Mouse (Mus musculus): ENCODE measurements at regions not wholly inside any gene's neighbourhood (a gene's known extent, or its start where the extent isn't known, plus 50 kb on each side); places are given as distances from the start of the nearest gene placed in this dataset.

GRCm38 (mm10) chr2:123267036-123267435, 502.0 kb downstream of the Sqor start:
- no peaks in the 10 kb centered on the region for H3K9me3 ChIP-seq (ENCODE audit: control insufficient read depth, low read length)
- H3K36me3 ChIP-seq (ENCODE audit: control insufficient read depth, insufficient read depth, low read length) = no peaks in the 10 kb centered on the region
- H3K4me1 ChIP-seq (replicated peaks; ENCODE audit: control insufficient read depth, insufficient read depth, low read length) = no peaks in the 10 kb centered on the region
- H3K27ac ChIP-seq (ENCODE audit: low read depth, low read length) = no peak overlapping the region
- WGBS = 83% methylated on average over 4 of the region's 4 CpGs
- no peak overlapping the region for H3K4me3 ChIP-seq (ENCODE audit: low read depth, low read length)
- no peak overlapping the region for H3K9ac ChIP-seq (ENCODE audit: low read depth, low read length)
- H3K4me2 ChIP-seq (replicated peaks; ENCODE audit: low read depth, low read length) = no peak overlapping the region
- no peak for ATAC-seq (ENCODE audit: low FRiP score)
- no peak for DNase-seq (ENCODE audit: low spot score)
- no peaks in the 10 kb centered on the region for H3K27me3 ChIP-seq (ENCODE audit: control insufficient read depth, insufficient read depth, low read length)

GRCm38 (mm10) chr2:123274866-123275735, 510.1 kb downstream of the Sqor start:
- no peak overlapping the region for H3K4me3 ChIP-seq (ENCODE audit: low read depth, low read length)
- no peak overlapping the region for H3K4me2 ChIP-seq (replicated peaks; ENCODE audit: low read depth, low read length)
- H3K9me3 ChIP-seq (ENCODE audit: control insufficient read depth, low read length) = no peaks in the 10 kb centered on the region
- H3K9ac ChIP-seq (ENCODE audit: low read depth, low read length) = no peak overlapping the region
- no peaks in the 10 kb centered on the region for H3K36me3 ChIP-seq (ENCODE audit: control insufficient read depth, insufficient read depth, low read length)
- H3K4me1 ChIP-seq (replicated peaks; ENCODE audit: control insufficient read depth, insufficient read depth, low read length) = no peaks in the 10 kb centered on the region
- ATAC-seq (ENCODE audit: low FRiP score) (peak; percentile 71), DNase-seq (ENCODE audit: low spot score) (peak; percentile 2)
- no peak overlapping the region for H3K27ac ChIP-seq (ENCODE audit: low read depth, low read length)
- no peaks in the 10 kb centered on the region for H3K27me3 ChIP-seq (ENCODE audit: control insufficient read depth, insufficient read depth, low read length)
- WGBS = 82% methylated on average over 9 of the region's 9 CpGs

- no peak overlapping the region for H3K27ac ChIP-seq (ENCODE audit: low read depth, low read length)
- WGBS = 81% methylated on average over 6 of the region's 6 CpGs
- no peaks in the 10 kb centered on the region for H3K36me3 ChIP-seq (ENCODE audit: control insufficient read depth, insufficient read depth, low read length)
- no peaks in the 10 kb centered on the region for H3K4me1 ChIP-seq (replicated peaks; ENCODE audit: control insufficient read depth, insufficient read depth, low read length)
- DNase-seq (ENCODE audit: low spot score) = no peak
- no peak overlapping the region for H3K4me2 ChIP-seq (replicated peaks; ENCODE audit: low read depth, low read length)
- no peak overlapping the region for H3K9ac ChIP-seq (ENCODE audit: low read depth, low read length)
- ATAC-seq (ENCODE audit: low FRiP score) = no peak
- H3K4me3 ChIP-seq (ENCODE audit: low read depth, low read length) = no peak overlapping the region
- H3K27me3 ChIP-seq (ENCODE audit: control insufficient read depth, insufficient read depth, low read length) = no peaks in the 10 kb centered on the region
- no peaks in the 10 kb centered on the region for H3K9me3 ChIP-seq (ENCODE audit: control insufficient read depth, low read length)
Measured at GRCm38 (mm10) chr2:123275736-123276330, 510.8 kb downstream of the Sqor start.

- H3K4me3 ChIP-seq (ENCODE audit: low read depth, low read length) = no peak overlapping the region
- H3K27me3 ChIP-seq (ENCODE audit: control insufficient read depth, insufficient read depth, low read length) = no peaks in the 10 kb centered on the region
- no peaks in the 10 kb centered on the region for H3K9me3 ChIP-seq (ENCODE audit: control insufficient read depth, low read length)
- no peak overlapping the region for H3K4me2 ChIP-seq (replicated peaks; ENCODE audit: low read depth, low read length)
- no peaks in the 10 kb centered on the region for H3K36me3 ChIP-seq (ENCODE audit: control insufficient read depth, insufficient read depth, low read length)
- no peak for ATAC-seq (ENCODE audit: low FRiP score)
- H3K27ac ChIP-seq (ENCODE audit: low read depth, low read length) = no peak overlapping the region
- no peak for DNase-seq (ENCODE audit: low spot score)
- WGBS = 73% methylated on average over 6 of the region's 6 CpGs
- H3K4me1 ChIP-seq (replicated peaks; ENCODE audit: control insufficient read depth, insufficient read depth, low read length) = no peaks in the 10 kb centered on the region
- no peak overlapping the region for H3K9ac ChIP-seq (ENCODE audit: low read depth, low read length)
Measured at GRCm38 (mm10) chr2:123311554-123312276, 546.7 kb downstream of the Sqor start.

- Histone ChIP-seq H3K27me3 (ENCODE audit: control insufficient read depth, insufficient read depth, low read length) (no peaks in the 10 kb centered on the region), H3K36me3 (ENCODE audit: control insufficient read depth, insufficient read depth, low read length) (no peaks in the 10 kb centered on the region), H3K4me2 (replicated peaks; ENCODE audit: low read depth, low read length) (no peak overlapping the region), H3K27ac (ENCODE audit: low read depth, low read length) (no peak overlapping the region), H3K9me3 (ENCODE audit: control insufficient read depth, low read length) (no peaks in the 10 kb centered on the region), H3K9ac (ENCODE audit: low read depth, low read length) (no peak overlapping the region), H3K4me1 (replicated peaks; ENCODE audit: control insufficient read depth, insufficient read depth, low read length) (no peaks in the 10 kb centered on the region), H3K4me3 (ENCODE audit: low read depth, low read length) (no peak overlapping the region)
- ATAC-seq (ENCODE audit: low FRiP score) (peak; percentile 82), DNase-seq (ENCODE audit: low spot score) (peak; percentile 87)
- 31% methylated on average over 8 of the region's 8 CpGs for WGBS
Measured at GRCm38 (mm10) chr2:123312277-123312617, 547.2 kb downstream of the Sqor start.

- Histone ChIP-seq H3K4me3 (ENCODE audit: low read depth, low read length) (no peak overlapping the region), H3K4me1 (replicated peaks; ENCODE audit: control insufficient read depth, insufficient read depth, low read length) (no peaks in the 10 kb centered on the region), H3K27ac (ENCODE audit: low read depth, low read length) (no peak overlapping the region), H3K27me3 (ENCODE audit: control insufficient read depth, insufficient read depth, low read length) (no peaks in the 10 kb centered on the region), H3K9me3 (ENCODE audit: control insufficient read depth, low read length) (no peaks in the 10 kb centered on the region), H3K9ac (ENCODE audit: low read depth, low read length) (no peak overlapping the region), H3K4me2 (replicated peaks; ENCODE audit: low read depth, low read length) (no peak overlapping the region), H3K36me3 (ENCODE audit: control insufficient read depth, insufficient read depth, low read length) (no peaks in the 10 kb centered on the region)
- ATAC-seq (ENCODE audit: low FRiP score) (no peak), DNase-seq (ENCODE audit: low spot score) (no peak)
- WGBS = 91% methylated on average over 4 of the region's 4 CpGs
Measured at GRCm38 (mm10) chr2:123320448-123321097, 555.5 kb downstream of the Sqor start.

- Histone ChIP-seq H3K4me3 (ENCODE audit: low read depth, low read length) (no peak overlapping the region), H3K9me3 (ENCODE audit: control insufficient read depth, low read length) (no peaks in the 10 kb centered on the region), H3K9ac (ENCODE audit: low read depth, low read length) (no peak overlapping the region), H3K27ac (ENCODE audit: low read depth, low read length) (no peak overlapping the region), H3K4me2 (replicated peaks; ENCODE audit: low read depth, low read length) (no peak overlapping the region), H3K4me1 (replicated peaks; ENCODE audit: control insufficient read depth, insufficient read depth, low read length) (no peaks in the 10 kb centered on the region), H3K27me3 (ENCODE audit: control insufficient read depth, insufficient read depth, low read length) (no peaks in the 10 kb centered on the region), H3K36me3 (ENCODE audit: control insufficient read depth, insufficient read depth, low read length) (no peaks in the 10 kb centered on the region)
- 86% methylated on average over 3 of the region's 3 CpGs for WGBS
- no peak for ATAC-seq (ENCODE audit: low FRiP score)
- DNase-seq (ENCODE audit: low spot score) = no peak
Measured at GRCm38 (mm10) chr2:123323769-123324168, 558.7 kb downstream of the Sqor start.

GRCm38 (mm10) chr2:123324896-123325295, 559.9 kb downstream of the Sqor start:
- Histone ChIP-seq H3K4me3 (ENCODE audit: low read depth, low read length) (no peak overlapping the region), H3K9ac (ENCODE audit: low read depth, low read length) (no peak overlapping the region), H3K9me3 (ENCODE audit: control insufficient read depth, low read length) (no peaks in the 10 kb centered on the region), H3K4me2 (replicated peaks; ENCODE audit: low read depth, low read length) (no peak overlapping the region), H3K36me3 (ENCODE audit: control insufficient read depth, insufficient read depth, low read length) (no peaks in the 10 kb centered on the region), H3K27me3 (ENCODE audit: control insufficient read depth, insufficient read depth, low read length) (no peaks in the 10 kb centered on the region), H3K4me1 (replicated peaks; ENCODE audit: control insufficient read depth, insufficient read depth, low read length) (no peaks in the 10 kb centered on the region), H3K27ac (ENCODE audit: low read depth, low read length) (no peak overlapping the region)
- ATAC-seq (ENCODE audit: low FRiP score) = no peak
- DNase-seq (ENCODE audit: low spot score) = no peak
- 76% methylated on average over 2 of the region's 2 CpGs for WGBS
